Comparison of ENCODE assay signal across 21 mouse cellular contexts in genomic region chr13:44546289-44546688, GRCm38 (mm10).
DNase-seq lines count a peak whose midpoint lies in the region; ATAC-seq and TF ChIP-seq lines count a peak whose summit lies in the region.
"Had no signal": no experiment of that assay in that cellular context is flagged by ENCODE, and none has a peak within 500 bp of the region (broad histone marks: within the 10 kb centered on the region; RNA-seq: fewer than 3 reads in every experiment).

No protein-coding gene starts in this region.

- in situ Hi-C loops in CH12.LX (cut with MboI; ENCODE audit: low pct_ligation_motif_present, low pct_unique_long_range_greater_than_20kb, low sequenced_read_pairs) = loop anchor here (25.0 kb wide), 1 partner anchor 684 kb away; no protein-coding TSS in a partner anchor

- H3K27me3 ChIP-seq in midbrain, embryonic 11.5 days (ENCODE audit: control insufficient read depth, insufficient read depth, low read length) = no peaks in the 10 kb centered on the region
- no peaks in the 10 kb centered on the region for H3K27me3 ChIP-seq in midbrain, embryonic 16.5 days (ENCODE audit: control insufficient read depth, insufficient read depth, low read depth, low read length)
- H3K27me3 ChIP-seq in CH12.LX (replicated peaks) = no peaks in the 10 kb centered on the region
- no peaks in the 10 kb centered on the region for H3K27me3 ChIP-seq in liver, embryonic 12.5 days (replicated peaks)
- H3K27me3 ChIP-seq: Patski had no signal

- H3K4me1 ChIP-seq in midbrain, embryonic 11.5 days (ENCODE audit: control insufficient read depth, insufficient read depth, low read length) = no peaks in the 10 kb centered on the region
- no peaks in the 10 kb centered on the region for H3K4me1 ChIP-seq in midbrain, embryonic 16.5 days (ENCODE audit: control insufficient read depth, insufficient read depth, low read length)
- peaks cover 5 to 33% of the 10 kb centered on the region in 2 experiments for H3K4me1 ChIP-seq in CH12.LX (ENCODE audit: control insufficient read depth in 1 of 2, insufficient read depth in 2 of 2)
- H3K4me1 ChIP-seq in liver, embryonic 12.5 days = peaks cover 11% of the 10 kb centered on the region; the same call in 1 of the 2 replicates

- TF ChIP-seq EP300 in CH12.LX (IDR thresholded peaks at IDR 0.05; ENCODE audit: low read length) = no peak

- peak; percentile 56 for DNase-seq in midbrain, embryonic 11.5 days (ENCODE audit: low spot score, missing footprints)
- no peak for DNase-seq in CH12.LX (ENCODE audit: extremely low read depth)
- peak; percentile 33 for DNase-seq in induced T-regulatory cell, adult 2 months (ENCODE audit: low read depth)
- no peak for DNase-seq in adrenal gland, adult 8-10 months
- DNase-seq: adrenal gland, adult 2 months; adrenal gland, postnatal 10 days; adrenal gland, postnatal 14 days; adrenal gland, postnatal 25 days; adrenal gland, postnatal 36 days; B cell, adult 2 months; cerebellum, adult 11 months; cerebellum, adult 11-12 months; cerebellum, adult 18-20 months; cerebellum, adult 2 months; cerebellum, adult 8-10 months had no signal

- no peak overlapping the region for H3K4me2 ChIP-seq in midbrain, embryonic 11.5 days
- H3K4me2 ChIP-seq in midbrain, embryonic 16.5 days (ENCODE audit: low read length) = no peak overlapping the region
- no peak overlapping the region for H3K4me2 ChIP-seq in CH12.LX (ENCODE audit: insufficient read depth, low read depth, poor library complexity, severe bottlenecking)
- H3K4me2 ChIP-seq in liver, embryonic 12.5 days = no peak overlapping the region

- TF ChIP-seq RAD21 in CH12.LX (IDR thresholded peaks at IDR 0.05; ENCODE audit: low read depth, low read length) = no peak

- dilution Hi-C loops in CH12.LX (cut with MboI; ENCODE audit: extremely low pct_ligation_motif_present, extremely low pct_unique_long_range_greater_than_20kb, low sequenced_read_pairs) = no loop called here

- TF ChIP-seq POLR2A in CH12.LX (IDR thresholded peaks at IDR 0.05; ENCODE audit: low read depth, low read length) = no peak

- no peaks in the 10 kb centered on the region for H3K36me3 ChIP-seq in midbrain, embryonic 11.5 days (ENCODE audit: control insufficient read depth, insufficient read depth, low read length)
- no peaks in the 10 kb centered on the region for H3K36me3 ChIP-seq in midbrain, embryonic 16.5 days (ENCODE audit: control insufficient read depth, insufficient read depth, low read length)
- no peaks in the 10 kb centered on the region for H3K36me3 ChIP-seq in CH12.LX (replicated peaks in 1 of 2; ENCODE audit: control insufficient read depth in 1 of 2, insufficient read depth in 1 of 2, low read length in 1 of 2)
- no peaks in the 10 kb centered on the region for H3K36me3 ChIP-seq in liver, embryonic 12.5 days
- H3K36me3 ChIP-seq: G1E had no signal

- no peaks in the 10 kb centered on the region for H3K9me3 ChIP-seq in midbrain, embryonic 11.5 days (ENCODE audit: control insufficient read depth, low read length)
- H3K9me3 ChIP-seq in midbrain, embryonic 16.5 days (replicated peaks; ENCODE audit: control insufficient read depth, low read length, poor library complexity, severe bottlenecking) = no peaks in the 10 kb centered on the region
- peaks cover 2% of the 10 kb centered on the region for H3K9me3 ChIP-seq in CH12.LX (replicated peaks; ENCODE audit: low read length)
- H3K9me3 ChIP-seq in liver, embryonic 12.5 days (replicated peaks) = no peaks in the 10 kb centered on the region
- H3K9me3 ChIP-seq: G1E had no signal

- TF ChIP-seq CTCF in CH12.LX (conservative IDR thresholded peaks at IDR 0.05 in 1 of 2, IDR thresholded peaks at IDR 0.05 in 1 of 2; ENCODE audit: low read depth in 2 of 2, low read length in 2 of 2) = no peak

- no peak for ATAC-seq in midbrain, embryonic 11.5 days (ENCODE audit: low FRiP score)
- no peak for ATAC-seq in midbrain, embryonic 16.5 days
- ATAC-seq in liver, embryonic 12.5 days = no peak
- ATAC-seq: activated CD4-positive, CD25-positive, alpha-beta regulatory T cell, adult 4 months; CD4-positive, CD25-positive, alpha-beta regulatory T cell, adult 4 months; Patski had no signal

- H3K27ac ChIP-seq in midbrain, embryonic 11.5 days (ENCODE audit: low read depth, low read length) = no peak overlapping the region
- no peak overlapping the region for H3K27ac ChIP-seq in midbrain, embryonic 16.5 days (ENCODE audit: low read length)
- H3K27ac ChIP-seq in CH12.LX (ENCODE audit: insufficient read depth, low read depth) = no peak overlapping the region
- no peak overlapping the region for H3K27ac ChIP-seq in liver, embryonic 12.5 days

- no peak overlapping the region for H3K4me3 ChIP-seq in midbrain, embryonic 11.5 days (ENCODE audit: low read depth, low read length)
- H3K4me3 ChIP-seq in midbrain, embryonic 16.5 days (ENCODE audit: low read depth, low read length) = no peak overlapping the region
- no peak overlapping the region for H3K4me3 ChIP-seq in CH12.LX (replicated peaks in 1 of 3; ENCODE audit: low read depth in 2 of 3, low read length in 2 of 3, poor library complexity in 1 of 3)
- H3K4me3 ChIP-seq in liver, embryonic 12.5 days = no peak overlapping the region

- no peaks in the 10 kb centered on the region for H3K79me2 ChIP-seq in CH12.LX (replicated peaks; ENCODE audit: control insufficient read depth, extremely low read depth, insufficient read depth, poor library complexity, severe bottlenecking)

- no peak overlapping the region for H3K9ac ChIP-seq in midbrain, embryonic 11.5 days (ENCODE audit: low read length)
- H3K9ac ChIP-seq in midbrain, embryonic 16.5 days (ENCODE audit: low read depth, low read length) = no peak overlapping the region
- H3K9ac ChIP-seq in CH12.LX (ENCODE audit: insufficient read depth, low read depth) = no peak overlapping the region
- H3K9ac ChIP-seq in liver, embryonic 12.5 days = no peak overlapping the region

- WGBS in midbrain, embryonic 11.5 days = 95% methylated on average over 2 of the region's 2 CpGs
- 93% methylated on average over 2 of the region's 2 CpGs for WGBS in midbrain, embryonic 16.5 days
- 58% methylated on average over 2 of the region's 2 CpGs for WGBS in liver, embryonic 12.5 days (ENCODE audit: insufficient replicate concordance)

TF ChIP-seq in CH12.LX, 34 proteins besides CTCF, POLR2A, EP300 and RAD21:
- TF ChIP-seq ZNF384 (IDR thresholded peaks at IDR 0.05; ENCODE audit: low read depth, low read length) (peak; percentile 65), RCOR1 (conservative IDR thresholded peaks at IDR 0.05; ENCODE audit: low read depth, low read length) (no peak)

Comparison
In these comparisons a context has a peak if more than half of its experiments do, and no peak if none do; other contexts are left out.
1. DNase-seq: peak in midbrain, embryonic 11.5 days (single experiment) and induced T-regulatory cell, adult 2 months (single experiment); none in CH12.LX (single experiment) and adrenal gland, adult 8-10 months (single experiment).